Mouse (Mus musculus) adrenal gland, postnatal 10 days (tissue): Measurements from ENCODE around the gene Neu1. TPM values are rescaled to one million over a fixed set of nuclear protein-coding genes. Genes with fewer than 3 reads are reported as not detected.
A peak's percentile ranks its signal among the peaks of the same experiment; 100 is the strongest.
"Not testable (repeated sequence)": the region's sequence is repeated elsewhere in the genome, so short reads cannot be mapped to it uniquely, and the experiment has no call there.

ENCODE experiments used
- DNase-seq: peaks from one replicate; pipeline ENCODE4 v3.0.0; 2021; ENCODE audit warnings: mixed read lengths
- long read RNA-seq, 2 experiments: library from polyadenylated mRNA; stranded (forward); transcript quantifications; one replicate each; pipeline ENCODE4 v2.0.0; 2021
- total RNA-seq, 2 experiments: library from RNA; stranded (reverse); gene quantifications; 2 replicates each; pipeline ENCODE4 v1.2.3; 2021

The Neu1 gene
- total RNA-seq = 10 to 100 TPM; 18.6 to 24.2 TPM
- long read RNA-seq, experiment 1, transcript Neu1-201 (6 exons, 2,474 nt) = major isoform, 60 of 78 reads
- long read RNA-seq, experiment 1, partial matches to known transcripts = 15 of 78 reads
- long read RNA-seq, experiment 1, other reads (novel, unspliced or antisense) = 2 of 78 reads
- long read RNA-seq, experiment 2, transcript Neu1-201 (6 exons, 2,474 nt) = major isoform, 27 of 34 reads
- long read RNA-seq, experiment 2, partial matches to known transcripts = 1 of 34 reads
- long read RNA-seq, experiment 2, other reads (novel, unspliced or antisense) = 4 of 34 reads

DNA sequence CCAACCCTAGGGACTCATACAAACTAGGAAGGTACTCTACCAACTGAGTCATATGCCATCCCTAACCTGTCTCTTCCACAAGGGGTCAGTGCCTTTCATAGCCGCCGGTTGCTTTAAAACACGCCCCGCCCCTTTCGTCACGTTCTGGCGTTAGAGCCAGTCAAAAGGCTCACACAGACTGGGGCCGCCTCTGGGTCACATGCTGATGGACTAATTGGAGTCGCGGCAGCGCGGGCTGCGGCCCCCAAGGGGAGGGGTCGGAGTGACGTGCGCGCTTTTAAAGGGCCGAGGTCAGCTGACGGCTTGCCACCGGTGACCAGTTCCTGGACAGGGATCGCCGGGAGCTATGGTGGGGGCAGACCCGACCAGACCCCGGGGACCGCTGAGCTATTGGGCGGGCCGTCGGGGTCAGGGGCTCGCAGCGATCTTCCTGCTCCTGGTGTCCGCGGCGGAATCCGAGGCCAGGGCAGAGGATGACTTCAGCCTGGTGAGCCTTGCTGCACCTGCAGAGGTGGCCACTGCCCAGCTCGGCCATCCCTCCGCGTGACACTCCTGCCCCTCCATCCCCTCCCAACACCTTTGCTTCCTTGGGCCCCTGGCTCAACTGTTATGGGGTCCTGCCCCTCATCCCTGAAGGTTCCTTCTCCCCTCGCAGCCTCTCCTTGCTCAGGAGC, at the start of gene Neu1:
Neu1 (plus strand) TSS at position 193 of the 674 bp plus-strand sequence.
- DNase-seq = peak; percentile 98

DNA sequence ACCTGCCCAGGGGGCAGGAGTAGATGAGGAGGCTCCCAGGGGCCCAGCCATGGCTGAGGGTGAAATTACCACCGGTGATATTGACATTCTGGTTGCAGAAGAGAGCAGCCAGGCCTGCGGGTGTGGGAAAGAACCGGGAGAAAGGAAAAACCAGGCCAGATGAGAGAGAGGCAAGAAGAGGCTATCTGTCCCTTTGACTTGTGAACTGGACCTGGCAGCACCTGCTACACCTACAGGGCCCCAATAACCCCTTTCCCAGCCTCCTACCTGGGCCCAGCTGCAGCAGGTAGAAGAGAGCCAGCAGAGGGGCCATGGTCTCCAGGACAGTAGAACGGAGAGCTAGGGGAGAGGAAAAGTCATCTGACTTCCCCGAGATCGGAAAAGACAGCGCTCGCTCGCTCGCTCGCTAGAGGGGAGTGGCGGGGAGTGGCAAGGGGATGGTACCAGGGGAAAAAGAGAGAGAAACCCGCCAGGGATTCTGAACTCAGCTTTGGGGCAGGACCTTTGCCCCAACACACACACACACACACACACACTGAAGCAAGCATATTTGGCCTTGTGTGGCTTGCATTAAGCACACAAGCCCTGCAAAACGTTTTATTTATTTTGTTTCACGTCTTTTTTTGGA, 49.3 kb upstream of the Neu1 start, which contains the start of gene Gm20547:
Gm20547 (minus strand) TSS at position 360 of the 628 bp plus-strand sequence.
- DNase-seq = peak; percentile 49

DNA sequence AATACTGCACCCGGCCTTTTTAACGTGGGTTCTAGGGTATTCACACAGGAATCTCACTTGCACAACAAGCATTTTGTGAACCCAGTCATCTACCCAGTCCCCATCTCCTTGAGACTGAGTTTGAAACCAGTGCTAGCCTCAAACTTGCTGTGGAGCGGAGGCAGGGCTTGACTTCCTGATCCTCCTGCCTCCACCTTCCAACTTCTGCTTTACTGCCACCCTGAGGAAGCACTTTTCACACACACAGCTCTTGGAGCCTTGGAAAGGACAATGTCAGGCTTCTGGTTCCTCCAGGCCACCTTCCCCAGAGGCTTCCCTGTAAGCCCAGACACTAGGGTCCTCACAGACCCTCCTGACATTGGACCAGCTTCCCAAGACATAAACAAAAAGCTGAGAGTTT, 47.7 kb upstream of the Neu1 start:
- no peak for DNase-seq

DNA sequence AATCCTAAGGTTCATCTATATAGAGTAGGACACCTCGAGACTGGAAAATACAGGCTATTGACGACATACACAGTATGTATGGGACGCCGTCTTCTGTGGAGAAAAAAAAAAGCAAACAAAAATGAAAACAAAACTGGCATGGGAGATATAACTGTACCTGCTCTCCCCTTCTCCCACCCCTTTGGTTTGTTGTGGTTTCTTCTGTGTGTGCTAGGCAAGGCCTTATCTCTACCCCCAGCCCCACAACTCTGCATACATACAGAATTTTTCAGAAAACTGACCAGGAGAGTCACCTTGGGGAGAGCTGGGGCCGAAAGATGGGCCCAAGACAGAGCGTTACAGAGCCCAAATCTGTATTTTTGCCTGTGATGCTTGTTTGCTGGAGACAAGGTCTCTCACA, 46.3 kb upstream of the Neu1 start:
- DNase-seq = no peak

DNA sequence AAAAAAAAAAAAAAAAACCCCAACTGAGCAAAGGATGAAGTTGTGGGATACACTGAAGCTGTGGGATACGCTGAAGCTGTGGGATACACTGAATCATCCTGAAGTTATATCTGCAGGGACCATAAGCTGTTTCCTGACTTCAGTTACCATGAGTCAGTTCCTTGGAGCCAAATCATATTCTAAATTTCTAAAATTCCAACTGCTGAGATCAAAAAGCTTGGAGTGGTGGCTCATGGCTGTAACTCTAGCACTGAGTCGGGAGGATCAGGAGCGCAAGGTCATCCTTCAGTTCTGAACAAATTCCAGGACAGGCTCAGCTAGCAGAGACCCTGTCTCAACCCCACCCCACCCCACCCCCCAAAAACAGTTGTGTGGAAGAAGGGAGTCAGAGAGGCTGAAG, 45.4 kb upstream of the Neu1 start:
- DNase-seq = no peak

DNA sequence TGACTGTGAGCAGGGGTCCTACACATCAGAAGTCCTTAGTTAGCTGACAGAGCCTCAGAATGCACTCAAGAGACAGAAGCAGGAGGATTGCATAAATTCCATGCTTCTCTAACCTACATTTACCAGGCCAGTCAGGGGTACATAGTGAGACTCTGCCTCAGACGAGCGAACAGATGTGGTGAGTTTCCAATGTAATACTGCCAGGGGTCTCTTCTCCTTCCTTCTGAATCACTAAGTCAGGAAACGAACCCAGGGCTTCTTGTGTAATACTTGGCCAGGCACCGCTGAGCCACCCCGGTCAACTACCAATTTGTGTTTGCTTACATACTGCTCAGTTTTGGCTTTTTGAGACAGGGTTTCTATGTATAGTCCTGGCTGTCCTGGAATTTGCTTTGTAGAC, 43.1 kb upstream of the Neu1 start:
- DNase-seq = no peak

DNA sequence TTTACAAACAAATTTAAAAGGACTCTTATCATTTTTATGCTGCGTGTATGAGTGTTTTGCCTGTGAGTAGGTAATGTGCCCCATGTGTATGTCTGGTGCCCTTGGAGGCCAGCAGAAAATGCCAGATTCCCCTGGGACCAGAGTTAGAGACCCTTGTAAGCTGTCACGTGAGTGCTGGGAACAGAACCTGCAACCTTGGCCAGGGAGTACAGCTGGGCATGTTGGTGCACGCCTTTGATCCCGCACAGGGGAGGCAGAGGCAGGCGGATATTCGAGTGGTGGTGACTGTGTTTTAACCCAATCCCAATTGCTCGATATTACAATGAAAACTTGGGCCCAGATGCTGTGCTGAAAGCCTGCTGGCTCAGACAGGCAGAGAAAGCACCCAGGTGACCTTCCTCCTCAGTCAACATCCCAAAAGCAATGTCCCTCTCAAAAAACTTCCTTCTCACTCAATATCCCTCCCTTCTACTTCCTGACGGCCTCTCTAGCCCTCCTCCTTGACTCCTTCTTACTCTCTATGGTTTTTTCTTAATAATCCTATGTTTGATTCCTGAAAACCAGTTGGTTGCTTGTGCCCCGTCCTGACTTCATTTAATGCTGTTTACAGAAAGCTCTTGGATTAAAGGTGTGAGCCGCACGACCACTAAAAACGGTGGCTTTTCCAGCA, 40.8 kb upstream of the Neu1 start:
- no peak for DNase-seq

DNA sequence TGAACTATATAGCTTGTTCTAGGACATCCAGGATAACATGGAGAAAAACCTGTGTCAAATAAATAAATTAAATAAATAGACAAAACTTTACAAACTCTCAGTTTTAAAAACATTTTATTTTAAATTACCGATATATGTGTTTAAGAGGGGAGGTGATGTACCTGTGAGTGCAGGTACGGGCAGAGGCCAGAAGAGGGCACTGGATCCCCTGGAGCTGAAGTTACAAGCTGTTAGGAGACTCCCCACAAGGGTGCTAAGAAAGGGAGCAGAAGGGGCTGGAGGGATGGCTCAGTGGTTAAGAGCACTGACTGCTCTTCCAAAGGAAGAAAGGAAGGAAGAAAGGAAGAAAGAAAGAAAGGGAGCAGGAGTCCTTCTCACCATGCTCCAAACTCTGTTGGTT, 39.7 kb upstream of the Neu1 start:
- no peak for DNase-seq

DNA sequence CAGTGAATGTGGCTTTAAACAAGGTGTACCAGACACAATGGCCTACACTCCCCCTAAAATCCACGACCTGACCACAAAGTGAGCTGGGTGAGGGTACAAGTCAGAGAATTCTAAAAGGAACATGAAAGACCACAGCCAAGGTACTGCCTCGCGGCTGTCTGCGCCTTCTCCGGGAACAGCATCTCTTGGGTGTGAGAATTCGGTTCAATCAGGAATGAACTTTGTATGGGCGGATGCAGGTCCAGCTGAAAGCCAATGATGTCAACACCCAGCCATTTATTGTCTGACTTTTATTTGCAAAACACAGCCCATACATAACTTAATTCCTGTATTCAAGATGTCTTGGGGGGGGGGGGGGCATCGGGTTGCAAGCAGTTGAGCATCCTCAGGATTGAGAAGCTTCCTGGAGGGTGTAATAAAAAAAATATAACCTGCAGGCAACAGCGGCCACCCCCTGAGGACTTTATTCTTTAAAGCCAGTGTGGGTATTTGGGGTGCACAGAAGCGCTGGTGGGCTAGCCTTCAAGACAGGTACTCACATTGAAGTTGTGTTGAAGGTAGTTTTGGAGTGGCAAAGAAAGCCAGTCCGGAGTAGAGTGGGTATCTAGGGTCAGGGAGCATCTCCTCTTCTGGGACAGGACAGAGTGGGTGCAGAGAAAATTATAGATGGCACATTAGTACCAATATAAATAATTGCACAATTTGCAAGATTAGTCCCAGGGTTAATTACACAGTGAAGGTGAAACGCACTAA, 37.8 kb upstream of the Neu1 start:
- DNase-seq = no peak

DNA sequence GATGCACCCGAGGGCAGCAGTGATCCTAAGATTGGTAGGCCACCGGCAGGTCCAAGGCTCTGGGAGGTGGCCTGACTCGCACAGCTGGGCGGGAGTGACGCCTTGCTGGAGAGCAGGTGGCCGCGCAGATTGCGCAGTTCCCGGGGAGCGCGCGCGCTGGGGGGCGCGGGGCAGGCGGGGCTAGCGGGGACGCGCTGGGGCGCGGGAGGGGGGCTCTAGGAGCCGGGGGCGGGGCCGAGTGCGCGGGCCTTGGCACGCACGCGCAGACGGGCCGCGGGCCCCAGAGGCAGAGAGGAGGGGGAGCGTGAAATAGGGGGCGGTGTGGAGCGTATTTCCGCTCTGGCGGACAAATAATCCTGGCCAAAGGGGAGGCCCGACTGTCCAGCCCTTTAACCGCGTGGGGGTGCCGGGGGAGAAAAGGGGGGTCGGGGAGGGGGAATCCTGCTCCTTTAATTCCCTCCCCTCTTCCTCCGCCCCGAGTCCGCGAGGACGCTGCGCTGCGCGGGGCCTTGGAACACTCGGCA, 36.9 kb upstream of the Neu1 start:
- peak; percentile 97 for DNase-seq

DNA sequence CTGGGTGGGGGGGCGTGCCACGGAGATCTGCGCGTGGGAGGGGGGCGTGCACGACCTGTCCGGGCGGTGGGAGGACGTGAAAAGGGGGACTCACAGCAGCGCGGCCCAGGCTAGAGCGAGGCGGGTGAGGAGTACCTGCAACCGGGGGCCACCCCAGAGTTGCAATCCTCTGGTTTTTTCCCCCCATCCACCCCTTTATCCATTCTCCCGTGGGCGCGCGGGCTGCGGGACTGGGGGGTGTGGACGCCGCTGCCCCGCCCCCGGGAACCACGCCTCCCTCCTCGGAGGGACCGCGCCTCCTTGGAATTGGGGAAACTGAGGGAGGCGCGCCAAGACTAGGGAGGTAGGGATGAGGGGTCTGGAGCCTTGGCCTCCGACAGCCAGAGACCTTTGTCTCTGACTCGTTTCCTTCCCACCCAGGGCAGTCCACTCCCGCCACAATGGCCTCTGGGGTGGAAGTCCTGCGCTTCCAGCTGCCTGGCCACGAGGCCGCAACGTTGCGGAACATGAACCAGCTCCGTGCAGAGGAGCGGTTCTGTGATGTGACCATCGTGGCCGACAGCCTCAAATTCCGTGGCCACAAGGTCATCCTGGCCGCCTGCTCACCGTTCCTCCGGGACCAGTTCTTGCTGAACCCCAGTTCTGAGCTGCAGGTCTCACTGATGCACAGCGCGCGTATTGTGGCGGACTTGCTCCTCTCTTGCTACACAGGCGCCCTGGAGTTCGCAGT, 36.1 kb upstream of the Neu1 start:
- DNase-seq = peak; percentile 77

DNA sequence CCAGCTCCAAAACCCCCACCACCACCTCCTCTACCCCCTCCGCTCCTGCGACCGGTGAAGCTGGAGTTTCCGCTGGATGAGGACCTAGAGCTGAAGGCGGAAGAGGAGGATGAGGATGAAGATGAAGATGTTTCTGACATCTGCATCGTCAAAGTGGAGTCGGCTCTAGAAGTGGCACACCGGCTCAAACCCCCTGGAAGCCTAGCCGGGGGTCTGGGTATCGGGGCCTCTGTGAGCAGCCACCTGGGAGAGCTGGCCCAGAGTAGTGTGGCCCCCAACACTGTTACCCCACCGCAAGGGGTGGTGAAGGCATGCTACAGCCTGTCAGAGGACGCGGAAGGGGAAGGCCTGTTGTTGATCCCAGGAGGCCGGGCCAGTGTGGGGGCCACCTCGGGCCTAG, 35.3 kb upstream of the Neu1 start:
- DNase-seq = no peak

DNA sequence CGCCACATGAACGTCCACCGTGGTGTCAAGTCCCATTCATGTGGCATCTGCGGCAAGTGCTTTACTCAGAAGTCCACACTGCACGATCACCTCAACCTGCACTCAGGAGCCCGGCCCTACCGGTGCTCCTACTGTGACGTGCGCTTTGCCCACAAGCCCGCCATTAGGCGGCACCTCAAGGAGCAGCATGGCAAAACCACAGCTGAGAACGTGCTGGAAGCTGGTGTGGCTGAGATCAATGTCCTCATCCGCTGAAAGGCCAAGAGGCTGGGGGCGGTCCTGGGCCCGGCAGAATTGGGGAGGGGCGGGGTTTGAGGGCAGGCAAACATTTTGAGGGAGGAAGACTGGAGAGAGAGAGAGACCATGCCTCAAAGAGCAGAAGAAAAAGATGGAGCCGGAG, 34.7 kb upstream of the Neu1 start:
- DNase-seq = no peak

DNA sequence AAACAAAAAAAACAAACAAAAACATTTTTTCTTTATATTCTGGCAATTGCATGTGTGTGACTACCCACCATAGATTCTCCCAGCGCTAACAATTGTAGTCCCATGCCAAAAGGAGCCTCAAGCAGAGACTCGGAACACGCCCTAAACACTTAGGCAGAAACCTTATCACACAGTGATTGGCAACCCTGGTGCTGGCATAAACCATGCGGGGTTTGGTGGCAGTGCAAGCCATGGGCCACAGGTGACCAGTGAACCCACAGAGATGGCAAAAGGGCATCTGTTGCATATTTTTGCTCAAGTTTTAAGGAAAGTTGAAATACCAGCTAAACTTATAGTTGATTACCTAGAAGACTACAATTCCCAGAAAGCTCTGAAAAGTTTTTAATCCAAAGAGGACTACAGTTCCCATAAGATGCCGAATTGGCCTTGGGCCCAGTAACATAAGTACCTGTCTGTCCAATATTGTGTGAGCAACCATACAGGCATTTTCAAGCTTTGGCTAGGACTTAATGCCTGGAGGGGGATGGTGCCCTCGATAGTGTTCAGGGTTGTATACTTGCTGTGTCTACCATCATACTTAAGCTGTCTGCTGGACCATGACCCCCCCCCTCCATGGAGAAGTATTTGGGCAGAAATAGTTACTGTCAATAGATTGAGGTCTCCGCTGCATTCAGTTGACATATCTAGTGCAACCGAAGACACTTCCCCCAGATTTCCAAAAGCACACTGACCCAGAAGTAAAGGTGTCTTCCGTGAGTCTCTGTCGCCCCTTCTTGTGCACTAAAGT, 33.5 kb upstream of the Neu1 start:
- peak; percentile 36 for DNase-seq

DNA sequence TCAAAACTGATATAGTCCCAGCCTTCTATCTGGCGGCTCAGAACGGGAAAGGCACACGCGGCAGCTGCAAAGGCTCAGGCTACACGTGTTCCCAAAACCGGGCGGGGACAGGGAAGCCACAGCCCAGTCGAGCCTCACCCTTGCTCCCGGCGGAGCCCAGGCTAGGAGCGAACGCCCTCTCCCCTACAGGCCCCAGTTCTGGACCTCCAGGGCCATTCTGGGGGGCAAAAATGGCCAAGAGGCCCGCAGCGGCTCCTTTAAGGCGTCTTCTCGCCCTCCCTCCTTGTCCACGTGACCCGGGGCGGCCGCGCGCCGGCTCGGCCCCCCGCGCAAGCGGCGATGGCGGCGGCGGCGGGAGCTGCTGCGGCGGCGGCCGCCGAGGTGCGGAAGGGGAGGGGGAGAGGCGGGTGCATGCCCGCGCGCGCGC, 32.9 kb upstream of the Neu1 start, which contains the start of the genes C2 and Ehmt2:
C2 (minus strand) TSS at position 106 of the 427 bp plus-strand sequence.
Ehmt2 (plus strand) TSS at position 310 of the 427 bp plus-strand sequence.
- peak; percentile 90 for DNase-seq

DNA sequence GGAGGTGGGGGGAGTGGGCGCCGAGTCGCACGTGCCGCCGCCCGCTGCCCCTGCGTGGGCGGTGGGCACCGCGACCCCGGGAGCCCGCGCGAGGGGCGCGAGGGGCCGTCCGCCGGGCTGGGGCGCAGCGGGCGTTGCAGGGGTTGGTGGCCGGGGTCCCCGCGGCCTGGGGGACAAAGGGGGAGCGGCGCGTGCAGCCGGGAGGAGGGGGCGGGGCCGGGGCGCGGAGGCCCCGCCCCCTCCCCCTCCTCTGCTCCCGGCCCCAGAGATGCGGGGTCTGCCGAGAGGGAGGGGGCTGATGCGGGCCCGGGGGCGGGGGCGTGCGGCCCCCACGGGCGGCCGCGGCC, 32.4 kb upstream of the Neu1 start:
- peak; percentile 63 for DNase-seq

DNA sequence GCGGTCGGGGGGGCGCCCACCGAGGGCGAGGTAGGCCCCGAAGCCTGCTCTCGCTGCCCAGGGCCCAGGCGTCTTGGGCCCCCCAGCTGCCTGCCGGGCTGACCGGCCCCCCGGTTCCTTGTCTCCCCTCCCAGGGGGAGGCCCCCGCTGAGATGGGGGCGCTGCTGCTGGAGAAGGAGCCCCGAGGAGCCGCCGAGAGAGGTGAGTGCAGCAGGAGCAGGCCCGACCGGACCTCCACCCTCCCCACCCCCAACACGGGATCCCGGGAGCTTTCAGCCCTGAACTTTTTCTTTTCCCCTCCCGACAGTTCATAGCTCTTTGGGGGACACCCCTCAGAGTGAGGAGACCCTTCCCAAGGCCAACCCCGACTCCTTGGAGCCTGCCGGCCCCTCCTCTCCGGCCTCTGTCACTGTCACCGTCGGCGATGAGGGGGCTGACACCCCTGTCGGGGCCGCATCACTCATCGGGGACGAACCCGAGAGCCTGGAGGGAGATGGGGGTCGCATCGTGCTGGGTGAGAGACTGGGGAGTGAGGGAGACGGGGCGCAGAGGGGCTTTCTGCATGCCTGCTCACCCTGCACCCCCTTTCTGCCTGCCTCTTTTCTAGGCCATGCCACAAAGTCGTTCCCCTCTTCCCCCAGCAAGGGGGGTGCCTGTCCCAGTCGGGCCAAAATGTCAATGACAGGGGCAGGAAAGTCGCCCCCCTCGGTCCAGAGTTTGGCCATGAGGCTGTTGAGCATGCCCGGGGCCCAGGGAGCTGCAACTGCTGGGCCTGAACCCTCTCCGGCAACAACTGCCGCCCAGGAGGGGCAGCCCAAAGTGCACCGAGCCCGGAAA, 31.8 kb upstream of the Neu1 start:
- DNase-seq = peak; percentile 72

DNA sequence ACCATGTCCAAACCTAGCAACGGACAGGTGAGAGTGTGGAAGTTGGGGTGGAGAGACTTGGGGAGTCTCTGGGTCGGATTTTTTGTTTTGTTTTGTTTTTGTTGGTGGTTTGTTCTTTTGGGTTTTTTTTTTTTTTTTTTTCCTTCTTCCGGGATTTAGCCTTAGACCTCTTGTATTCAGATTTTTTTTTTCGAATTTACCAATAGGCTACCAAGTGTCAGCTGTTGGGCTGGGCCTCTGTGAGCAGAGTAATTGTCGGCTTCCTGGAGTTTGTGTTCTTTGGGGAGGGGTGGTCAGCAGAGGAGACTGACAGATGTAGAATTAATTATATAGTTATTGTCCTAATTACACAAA, 31.2 kb upstream of the Neu1 start:
- no peak for DNase-seq

DNA sequence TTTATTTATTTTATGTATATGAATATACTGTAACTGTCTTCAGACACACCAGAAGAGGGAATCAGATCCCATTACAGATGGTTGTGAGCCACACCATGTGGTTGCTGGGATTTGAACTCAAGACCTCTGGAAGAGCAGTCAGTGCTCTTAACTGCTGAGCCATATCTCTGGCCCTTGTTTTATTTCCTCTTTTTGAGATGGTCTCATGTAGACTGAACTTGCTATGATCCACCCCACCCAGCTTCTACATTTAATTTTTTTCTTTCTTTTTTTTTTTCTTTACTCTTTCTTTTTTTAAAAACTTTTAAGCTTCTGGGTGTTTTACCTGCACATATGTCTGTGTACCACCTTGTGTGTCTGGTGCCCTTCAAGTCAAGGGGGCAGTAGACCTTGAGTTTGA, 30.2 kb upstream of the Neu1 start:
- not testable (repeated sequence) for DNase-seq
